Mouse (Mus musculus) stomach, postnatal 0 days (tissue): Measurements from ENCODE around the gene Oxsr1. TPM values are rescaled to one million over a fixed set of nuclear protein-coding genes. Genes with fewer than 3 reads are reported as not detected.

Source experiments
- ATAC-seq: fragments of 200-750 bp; cut with Nextera tagmentation; 2 replicates; pipeline ENCODE4 v1.8.0; 2017; ENCODE audit not compliant: low FRiP score, low TSS enrichment
- DNase-seq: peaks from one replicate; pipeline ENCODE4 v3.0.0-alpha.2; 2016; ENCODE audit warnings: low spot score
- H3K27ac ChIP-seq: fragments of 300-500 bp; sonication (generic); replicated peaks from 2 replicates; pipeline ENCODE4 v1.5.1; 2014; ENCODE audit warnings: mild to moderate bottlenecking, control low read depth
- H3K27me3 ChIP-seq: fragments of 300-500 bp; sonication (generic); 2 replicates; pipeline ENCODE4 v1.6.1; 2014; ENCODE audit warnings: low read length; ENCODE audit not compliant: control insufficient read depth, insufficient read depth
- H3K36me3 ChIP-seq: fragments of 300-500 bp; sonication (generic); 2 replicates; pipeline ENCODE4 v1.6.1; 2014; ENCODE audit warnings: low read length, mixed read lengths; ENCODE audit not compliant: control insufficient read depth, insufficient read depth
- H3K4me1 ChIP-seq: fragments of 300-500 bp; sonication (generic); replicated peaks from 2 replicates; pipeline ENCODE4 v1.6.1; 2014; ENCODE audit warnings: antibody characterized with exemption; ENCODE audit not compliant: control insufficient read depth, insufficient read depth
- H3K4me2 ChIP-seq: fragments of 300-500 bp; sonication (generic); replicated peaks from 2 replicates; pipeline ENCODE4 v1.6.1; 2014; ENCODE audit warnings: low read depth, mild to moderate bottlenecking, control low read depth, moderate library complexity
- H3K4me3 ChIP-seq: fragments of 300-500 bp; sonication (generic); 2 replicates; pipeline ENCODE4 v1.5.1; 2014; ENCODE audit warnings: low read depth, low read length, control low read depth
- H3K9ac ChIP-seq: fragments of 300-500 bp; sonication (generic); 2 replicates; pipeline ENCODE4 v1.6.1; 2014; ENCODE audit warnings: mild to moderate bottlenecking, low read length, control low read depth, mixed read lengths
- H3K9me3 ChIP-seq: fragments of 300-500 bp; sonication (generic); 2 replicates; pipeline ENCODE4 v1.6.1; 2016; ENCODE audit warnings: low read length; ENCODE audit not compliant: control insufficient read depth
- CTCF ChIP-seq: IDR thresholded peaks from 2 replicates; pipeline ENCODE4 v1.5.1; 2016; ENCODE audit warnings: antibody characterized with exemption, low read depth, mild to moderate bottlenecking, moderate library complexity
- EP300 ChIP-seq: optimal IDR thresholded peaks from 2 replicates; pipeline ENCODE3; 2016; ENCODE audit warnings: antibody characterized with exemption
- WGBS: fragments of 180-500 bp; shearing (Covaris S2); extraction: QIAGEN DNeasy Blood & Tissue Kit; methylation state at CpG from one replicate; pipeline ENCODE4 v1.1.7; 2014; 5-methylcytosine and 5-hydroxymethylcytosine counted together
- polyA plus RNA-seq: library from polyadenylated mRNA; unstranded; fragments of >200 nt; fragmentation: Nextera tagmentation; extraction: Ambion mirVana; gene quantifications from 2 replicates; pipeline ENCODE4 v1.2.1, GENCODE M21; 2015

The Oxsr1 gene
- polyA plus RNA-seq, 1 experiment from 2014 or later = 8.7 TPM

GRCm38 (mm10) chr9:119203617-119204016, 118.6 kb downstream of the Oxsr1 start:
- Histone ChIP-seq H3K27me3 (no peaks in the 10 kb centered on the region), H3K27ac (no peak overlapping the region), H3K36me3 (no peaks in the 10 kb centered on the region), H3K4me3 (no peak overlapping the region), H3K4me1 (no peaks in the 10 kb centered on the region), H3K9me3 (no peaks in the 10 kb centered on the region), H3K9ac (no peak overlapping the region), H3K4me2 (no peak overlapping the region)
- ATAC-seq (no peak), DNase-seq (no peak)
- TF ChIP-seq EP300 (no peak), CTCF (no peak)
- 95% methylated on average over 9 of the region's 9 CpGs for WGBS

DNA sequence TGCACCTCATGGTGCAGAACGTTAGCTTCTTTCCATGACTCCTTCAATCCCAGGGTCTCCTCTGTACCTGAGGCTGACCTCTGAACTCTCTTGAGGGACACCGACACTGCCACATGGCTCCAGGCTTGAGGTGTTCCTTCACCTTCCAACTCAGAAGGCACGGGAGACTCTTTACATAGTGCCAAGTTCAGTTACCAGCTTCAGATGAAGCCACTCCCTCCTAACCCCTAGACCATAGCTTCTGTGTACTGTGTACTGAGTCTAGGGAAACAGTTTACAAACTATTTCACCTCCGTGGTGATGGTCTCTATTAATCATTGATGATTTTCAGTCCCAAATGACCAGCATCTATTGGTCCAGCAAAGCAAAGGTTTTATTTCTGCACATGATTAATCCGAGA, 120.6 kb downstream of the Oxsr1 start:
- Histone ChIP-seq H3K4me2 (no peak overlapping the region), H3K4me3 (no peak overlapping the region), H3K9ac (no peak overlapping the region), H3K36me3 (no peaks in the 10 kb centered on the region), H3K27me3 (no peaks in the 10 kb centered on the region), H3K4me1 (no peaks in the 10 kb centered on the region), H3K27ac (no peak overlapping the region), H3K9me3 (no peaks in the 10 kb centered on the region)
- TF ChIP-seq EP300 (no peak), CTCF (no peak)
- ATAC-seq (no peak), DNase-seq (no peak)
- 80% methylated on average over 5 of the region's 5 CpGs for WGBS

- WGBS = 83% methylated on average over 10 of the region's 10 CpGs
- no peak overlapping the region for H3K4me3 ChIP-seq
- H3K27ac ChIP-seq = no peak overlapping the region
- TF ChIP-seq CTCF = no peak
- no peak for TF ChIP-seq EP300
- H3K27me3 ChIP-seq = no peaks in the 10 kb centered on the region
- ATAC-seq (no peak), DNase-seq (no peak)
- no peak overlapping the region for H3K4me2 ChIP-seq
- no peaks in the 10 kb centered on the region for H3K9me3 ChIP-seq
- H3K36me3 ChIP-seq = no peaks in the 10 kb centered on the region
- no peak overlapping the region for H3K9ac ChIP-seq
- no peaks in the 10 kb centered on the region for H3K4me1 ChIP-seq
Observed at GRCm38 (mm10) chr9:119199151-119199861, 122.9 kb downstream of the Oxsr1 start.

- Histone ChIP-seq H3K4me3 (no peak overlapping the region), H3K27ac (no peak overlapping the region), H3K9me3 (no peaks in the 10 kb centered on the region), H3K4me1 (no peaks in the 10 kb centered on the region), H3K9ac (no peak overlapping the region), H3K4me2 (no peak overlapping the region), H3K36me3 (no peaks in the 10 kb centered on the region), H3K27me3 (no peaks in the 10 kb centered on the region)
- TF ChIP-seq EP300 (no peak), CTCF (peak; percentile 81)
- 31% methylated on average over 10 of the region's 11 CpGs for WGBS
- peak; percentile 82 for ATAC-seq
- DNase-seq = peak; percentile 81
Observed at GRCm38 (mm10) chr9:119192202-119192990, 129.8 kb downstream of the Oxsr1 start.

Other genes starting within 250 kb of the Oxsr1 start
- gene Plcd1, start 228.9 kb downstream of the Oxsr1 start, polyA plus RNA-seq = 35.3 and 39.2 TPM in 2 replicates
- 0.18 TPM in 2 replicates for gene Dlec1, start 219.9 kb downstream of the Oxsr1 start, polyA plus RNA-seq
- 10.7 and 11.2 TPM in 2 replicates for gene Acaa1b, start 165.3 kb downstream of the Oxsr1 start, polyA plus RNA-seq
- not detected in 2 replicates for gene Gm47289, start 163.3 kb downstream of the Oxsr1 start, polyA plus RNA-seq
- gene Slc22a13, start 113.3 kb downstream of the Oxsr1 start, polyA plus RNA-seq = 0.07 TPM in 1 of 2 replicates, not detected in the other
- gene Acaa1a, start 17.2 kb upstream of the Oxsr1 start, polyA plus RNA-seq = 181 and 193 TPM in 2 replicates
- 40.8 and 41.5 TPM in 2 replicates for gene Myd88, start 19.0 kb upstream of the Oxsr1 start, polyA plus RNA-seq
- 3.2 and 5.7 TPM in 2 replicates for gene Xylb, start 35.0 kb upstream of the Oxsr1 start, polyA plus RNA-seq
- not detected in 2 replicates for gene Slc22a14, start 43.1 kb upstream of the Oxsr1 start, polyA plus RNA-seq
- gene Acvr2b, start 79.7 kb upstream of the Oxsr1 start, polyA plus RNA-seq = 6.2 and 6.3 TPM in 2 replicates
- 8.5 TPM in 2 replicates for gene Exog, start 122.5 kb upstream of the Oxsr1 start, polyA plus RNA-seq